Mouse (Mus musculus) heart, embryonic 16.5 days (tissue): ENCODE data around the gene 0610010F05Rik. TPM values are rescaled to one million over a fixed set of nuclear protein-coding genes. Genes with fewer than 3 reads are reported as not detected.
"Not testable (repeated sequence)": the region's sequence is repeated elsewhere in the genome, so short reads cannot be mapped to it uniquely, and the experiment has no call there.

Source experiments
- ATAC-seq: fragments of 200-750 bp; cut with Nextera tagmentation; replicated peaks from 2 replicates; pipeline ENCODE4 v1.8.0; 2017; ENCODE audit warnings: moderate number of reproducible peaks; ENCODE audit not compliant: insufficient read depth, low FRiP score; ENCODE audit errors: extremely low read depth
- H3K27ac ChIP-seq: fragments of 300-500 bp; sonication (generic); 2 replicates; pipeline ENCODE4 v1.5.1; 2014; ENCODE audit warnings: mild to moderate bottlenecking, low read length, control low read depth, moderate library complexity
- H3K27me3 ChIP-seq: fragments of 300-500 bp; sonication (generic); 2 replicates; pipeline ENCODE4 v1.6.1; 2014; ENCODE audit warnings: low read length, mixed read lengths; ENCODE audit not compliant: control insufficient read depth, insufficient read depth
- H3K36me3 ChIP-seq: fragments of 300-500 bp; sonication (generic); 2 replicates; pipeline ENCODE4 v1.6.1; 2014; ENCODE audit not compliant: control insufficient read depth, insufficient read depth
- H3K4me1 ChIP-seq: fragments of 300-500 bp; sonication (generic); 2 replicates; pipeline ENCODE4 v1.6.1; 2014; ENCODE audit warnings: low read length, mixed read lengths; ENCODE audit not compliant: control insufficient read depth, insufficient read depth
- H3K4me2 ChIP-seq: fragments of 300-500 bp; sonication (generic); 2 replicates; pipeline ENCODE4 v1.6.1; 2014; ENCODE audit warnings: low read depth, mild to moderate bottlenecking, control low read depth, low read length
- H3K4me3 ChIP-seq: fragments of 300-500 bp; sonication (generic); 2 replicates; pipeline ENCODE4 v1.5.1; 2014; ENCODE audit warnings: mild to moderate bottlenecking, control low read depth, low read length
- H3K9ac ChIP-seq: fragments of 300-500 bp; sonication (generic); 2 replicates; pipeline ENCODE4 v1.6.1; 2014; ENCODE audit warnings: low read length, control low read depth
- H3K9me3 ChIP-seq: fragments of 300-500 bp; sonication (generic); replicated peaks from 2 replicates; pipeline ENCODE4 v1.6.1; 2016; ENCODE audit warnings: low read length; ENCODE audit not compliant: control insufficient read depth
- WGBS: fragments of 180-500 bp; shearing (Covaris S2); extraction: QIAGEN DNeasy Blood & Tissue Kit; methylation state at CpG from one replicate; pipeline ENCODE4 v1.1.7; 2014; 5-methylcytosine and 5-hydroxymethylcytosine counted together
- polyA plus RNA-seq: library from polyadenylated mRNA; unstranded; fragments of >200 nt; fragmentation: Nextera tagmentation; extraction: Ambion mirVana; gene quantifications from 2 replicates; pipeline ENCODE4 v1.2.1, GENCODE M21; 2015

Gene 0610010F05Rik
- polyA plus RNA-seq, 1 experiment from 2014 or later, result 15.7 TPM

DNA sequence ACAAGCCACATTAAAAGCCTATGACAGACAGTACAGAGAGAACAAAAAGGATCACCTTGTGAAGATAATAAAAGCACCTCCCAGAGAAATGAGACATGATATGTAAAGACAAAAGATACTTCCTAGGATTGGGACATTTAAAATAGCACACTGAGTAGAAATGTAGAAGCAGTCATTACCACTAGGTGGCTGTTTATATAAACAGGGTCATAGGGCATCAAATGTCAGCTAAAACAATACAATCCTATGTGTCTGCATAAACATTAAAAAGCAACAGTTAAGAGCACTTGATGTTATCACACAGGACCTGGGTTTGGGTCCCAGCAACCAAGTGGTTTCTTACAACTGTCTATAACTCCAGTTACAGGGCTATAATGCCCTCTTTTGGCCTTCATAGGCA lies 2.8 kb downstream of the 0610010F05Rik start:
- H3K36me3 ChIP-seq, result peaks cover 4% of the 10 kb centered on the region
- no peak overlapping the region for H3K27ac ChIP-seq
- no peak for ATAC-seq

GRCm38 (mm10) chr11:23618995-23619394 lies 14.4 kb downstream of the 0610010F05Rik start:
- H3K27ac ChIP-seq, result no peak overlapping the region
- H3K9me3 ChIP-seq, result no peaks in the 10 kb centered on the region
- 57% methylated on average over 5 of the region's 5 CpGs for WGBS
- H3K4me1 ChIP-seq, result no peaks in the 10 kb centered on the region
- H3K36me3 ChIP-seq, result peaks cover 5% of the 10 kb centered on the region; the same call in 1 of the 2 replicates
- no peak for ATAC-seq
- H3K9ac ChIP-seq, result no peak overlapping the region
- H3K4me2 ChIP-seq, result no peak overlapping the region
- H3K27me3 ChIP-seq, result no peaks in the 10 kb centered on the region
- H3K4me3 ChIP-seq, result no peak overlapping the region

More for the DNA sequence above, 2.8 kb downstream of the 0610010F05Rik start:
- Histone ChIP-seq H3K27me3 (no peaks in the 10 kb centered on the region), H3K9me3 (no peaks in the 10 kb centered on the region), H3K4me3 (no peak overlapping the region), H3K4me1 (peaks cover 9% of the 10 kb centered on the region; the same call in 1 of the 2 replicates), H3K4me2 (no peak overlapping the region), H3K9ac (no peak overlapping the region)

- Histone ChIP-seq H3K27me3 (no peaks in the 10 kb centered on the region), H3K27ac (no peak overlapping the region), H3K9me3 (no peaks in the 10 kb centered on the region), H3K4me1 (no peaks in the 10 kb centered on the region), H3K36me3 (peaks cover 7% of the 10 kb centered on the region), H3K4me3 (no peak overlapping the region), H3K9ac (no peak overlapping the region), H3K4me2 (no peak overlapping the region)
- ATAC-seq, result no peak
- 75% methylated on average over 5 of the region's 5 CpGs for WGBS
Measured at GRCm38 (mm10) chr11:23614546-23614945, 18.9 kb downstream of the 0610010F05Rik start.

DNA sequence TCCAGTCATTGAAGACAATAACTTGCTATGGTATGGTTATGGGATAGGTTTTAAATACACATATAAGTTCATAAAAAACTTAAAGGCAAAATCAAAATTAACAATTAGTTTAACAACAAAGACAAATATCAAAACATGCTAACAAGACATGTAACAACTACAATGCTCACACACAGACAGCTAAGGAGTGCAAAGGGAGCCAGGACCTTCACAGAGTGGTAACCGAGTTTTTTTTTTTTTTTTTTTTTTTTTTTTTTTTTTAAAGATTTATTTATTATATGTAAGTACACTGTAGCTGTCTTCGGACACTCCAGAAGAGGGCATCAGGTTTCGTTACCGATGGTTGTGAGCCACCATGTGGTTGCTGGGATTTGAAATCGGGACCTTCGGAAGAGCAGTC lies 26.1 kb downstream of the 0610010F05Rik start:
- WGBS, result 88% methylated on average over 6 of the region's 6 CpGs
- H3K9ac ChIP-seq, H3K4me1 ChIP-seq, H3K9me3 ChIP-seq, H3K27me3 ChIP-seq, H3K4me3 ChIP-seq, ATAC-seq, H3K27ac ChIP-seq, H3K4me2 ChIP-seq: not testable (repeated sequence)
- H3K36me3 ChIP-seq, result peaks cover 17% of the 10 kb centered on the region; the same call in 1 of the 2 replicates

DNA sequence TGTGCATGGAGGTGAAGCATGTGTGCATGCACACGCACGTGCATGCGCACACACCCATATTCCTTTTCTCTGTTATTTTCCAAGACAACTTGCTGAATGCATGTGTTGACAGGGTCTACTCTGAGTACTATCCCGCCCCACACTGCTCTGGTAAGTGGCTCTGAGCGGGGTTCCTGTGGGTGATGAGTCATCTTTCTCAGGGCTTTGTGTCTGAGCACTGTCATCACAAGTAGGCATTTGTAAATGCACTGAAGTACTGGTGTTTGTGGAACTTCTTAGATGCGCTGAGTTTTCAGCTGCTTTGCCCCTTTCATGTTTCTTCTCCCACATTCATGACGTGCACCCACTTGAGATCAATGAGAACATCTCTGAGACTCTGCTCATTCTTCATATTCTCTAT lies 63.3 kb downstream of the 0610010F05Rik start:
- Histone ChIP-seq H3K9me3 (no peaks in the 10 kb centered on the region), H3K9ac (no peak overlapping the region), H3K4me1 (no peaks in the 10 kb centered on the region), H3K36me3 (peaks cover 6% of the 10 kb centered on the region), H3K4me3 (no peak overlapping the region), H3K4me2 (no peak overlapping the region), H3K27ac (no peak overlapping the region), H3K27me3 (no peaks in the 10 kb centered on the region)
- no peak for ATAC-seq
- WGBS, result 73% methylated on average over 7 of the region's 7 CpGs

DNA sequence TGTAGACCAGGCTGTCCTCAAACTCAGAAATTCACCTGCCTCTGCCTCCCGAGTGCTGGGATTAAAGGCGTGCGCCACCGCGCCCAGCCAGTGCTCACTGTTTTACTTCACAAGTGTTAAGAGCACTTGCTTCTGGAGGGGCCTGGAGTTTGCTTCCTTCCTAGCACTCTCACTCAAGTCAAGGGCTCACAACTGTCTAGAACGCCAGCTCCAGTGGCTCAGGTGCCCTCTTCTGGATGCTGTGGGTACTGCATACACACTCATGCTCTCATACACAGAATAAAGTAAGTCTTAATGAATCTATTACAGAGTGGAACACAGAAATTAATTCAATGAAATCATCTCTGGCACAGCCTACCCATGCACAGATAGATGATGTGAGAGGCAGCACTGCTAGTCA lies 67.7 kb downstream of the 0610010F05Rik start:
- Histone ChIP-seq H3K27me3 (no peaks in the 10 kb centered on the region), H3K4me3 (no peak overlapping the region), H3K27ac (no peak overlapping the region), H3K4me2 (no peak overlapping the region), H3K9me3 (no peaks in the 10 kb centered on the region), H3K36me3 (peaks cover 2% of the 10 kb centered on the region; the same call in 1 of the 2 replicates), H3K4me1 (no peaks in the 10 kb centered on the region), H3K9ac (no peak overlapping the region)
- WGBS, result 53% methylated on average over 6 of the region's 6 CpGs
- ATAC-seq, result 0 out of 2 replicates have a peak, but pooled peaks have one; percentile 28

DNA sequence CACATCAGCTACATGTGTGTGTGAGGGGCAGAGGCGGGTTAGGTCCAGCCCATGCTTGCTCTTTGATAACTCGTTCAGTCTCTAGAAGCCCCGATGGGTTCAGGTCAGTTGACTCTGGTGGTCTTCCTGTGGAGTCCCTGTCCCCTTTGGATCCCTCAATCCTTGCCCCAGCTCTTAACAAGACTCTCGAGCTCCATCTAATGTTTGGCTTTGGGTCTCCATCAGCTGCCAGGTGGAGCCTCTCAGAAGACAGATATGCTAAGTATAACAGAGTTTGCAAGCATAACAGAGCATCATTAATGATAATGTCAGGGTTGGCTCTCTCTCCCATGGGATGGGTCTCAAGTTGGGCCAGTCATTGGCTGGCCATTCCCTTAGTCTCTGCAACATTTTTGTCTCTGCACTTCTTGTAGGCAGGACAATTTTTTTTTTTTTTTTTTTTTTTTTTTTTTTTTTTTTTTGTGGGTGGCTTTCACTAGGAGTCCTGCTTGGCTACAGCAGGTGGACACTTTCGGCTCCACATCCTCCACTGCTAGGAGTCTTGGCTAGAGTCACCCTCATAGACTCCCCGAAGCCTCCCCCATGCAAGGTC lies 76.3 kb downstream of the 0610010F05Rik start:
- Histone ChIP-seq H3K4me2 (no peak overlapping the region), H3K9ac (no peak overlapping the region), H3K27me3 (no peaks in the 10 kb centered on the region), H3K4me1 (no peaks in the 10 kb centered on the region), H3K9me3 (no peaks in the 10 kb centered on the region), H3K36me3 (no peaks in the 10 kb centered on the region), H3K4me3 (no peak overlapping the region), H3K27ac (no peak overlapping the region)
- 50% methylated on average over 6 of the region's 6 CpGs for WGBS
- no peak for ATAC-seq

DNA sequence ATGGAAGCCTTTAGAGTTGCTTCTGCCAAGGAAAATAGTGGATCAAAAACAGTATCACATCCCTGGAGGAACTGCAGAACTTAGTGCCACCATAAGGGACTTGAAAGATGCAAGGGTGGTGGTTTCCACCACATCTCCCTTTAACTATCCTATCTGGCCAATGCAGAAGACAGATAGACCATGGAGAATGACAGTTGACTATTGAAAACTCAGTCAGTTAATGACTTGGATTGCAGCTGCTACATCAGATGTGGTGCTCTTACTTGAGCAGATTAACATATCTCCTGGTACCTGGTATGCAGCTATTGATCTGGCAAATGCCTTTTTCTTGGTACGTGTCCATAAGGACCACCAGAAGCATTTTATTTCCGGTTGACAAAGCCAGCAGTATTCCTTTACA lies 96.0 kb downstream of the 0610010F05Rik start:
- Histone ChIP-seq H3K4me1 (no peaks in the 10 kb centered on the region), H3K4me2 (no peak overlapping the region), H3K4me3 (no peak overlapping the region), H3K9ac (no peak overlapping the region), H3K36me3 (no peaks in the 10 kb centered on the region), H3K27me3 (no peaks in the 10 kb centered on the region), H3K27ac (no peak overlapping the region), H3K9me3 (no peaks in the 10 kb centered on the region)
- WGBS, result 80% methylated on average over 2 of the region's 2 CpGs
- no peak for ATAC-seq

GRCm38 (mm10) chr11:23520473-23521205 lies 112.8 kb downstream of the 0610010F05Rik start, which contains the start of gene 1700093K21Rik:
Gene 1700093K21Rik (minus strand): TSS chr11:23521155.
- no peak for ATAC-seq
- no peaks in the 10 kb centered on the region for H3K36me3 ChIP-seq
- 51% methylated on average over 5 of the region's 5 CpGs for WGBS

More at GRCm38 (mm10) chr11:23520473-23521205, 112.8 kb downstream of the 0610010F05Rik start, which contains the start of gene 1700093K21Rik:
- no peak within 1 kb of the TSS for H3K9ac ChIP-seq
- no peak within 1 kb of the TSS for H3K4me2 ChIP-seq
- H3K9me3 ChIP-seq, result peaks cover 2% of the 10 kb centered on the region; the same call in 1 of the 2 replicates
- H3K4me3 ChIP-seq, result no peak within 1 kb of the TSS
- no peak within 1 kb of the TSS for H3K27ac ChIP-seq
- no peaks in the 10 kb centered on the region for H3K27me3 ChIP-seq
- no peaks in the 10 kb centered on the region for H3K4me1 ChIP-seq
